Mouse (Mus musculus) inflammation-experienced regulatory T-cells, adult 6 months (primary cell): ENCODE results near the gene Irx4. TPM values are rescaled to one million over a fixed set of nuclear protein-coding genes. Genes with fewer than 3 reads are reported as not detected.

ENCODE experiments used
- ATAC-seq: one replicate; pipeline ENCODE4 v1.8.0; 2017
- polyA plus RNA-seq, 3 experiments: library from polyadenylated mRNA; unstranded; fragments of 100-300 nt; shearing (Covaris generic); gene quantifications; one replicate each; pipeline ENCODE4 v1.2.1; 2017

The Irx4 gene
- not detected for polyA plus RNA-seq

DNA sequence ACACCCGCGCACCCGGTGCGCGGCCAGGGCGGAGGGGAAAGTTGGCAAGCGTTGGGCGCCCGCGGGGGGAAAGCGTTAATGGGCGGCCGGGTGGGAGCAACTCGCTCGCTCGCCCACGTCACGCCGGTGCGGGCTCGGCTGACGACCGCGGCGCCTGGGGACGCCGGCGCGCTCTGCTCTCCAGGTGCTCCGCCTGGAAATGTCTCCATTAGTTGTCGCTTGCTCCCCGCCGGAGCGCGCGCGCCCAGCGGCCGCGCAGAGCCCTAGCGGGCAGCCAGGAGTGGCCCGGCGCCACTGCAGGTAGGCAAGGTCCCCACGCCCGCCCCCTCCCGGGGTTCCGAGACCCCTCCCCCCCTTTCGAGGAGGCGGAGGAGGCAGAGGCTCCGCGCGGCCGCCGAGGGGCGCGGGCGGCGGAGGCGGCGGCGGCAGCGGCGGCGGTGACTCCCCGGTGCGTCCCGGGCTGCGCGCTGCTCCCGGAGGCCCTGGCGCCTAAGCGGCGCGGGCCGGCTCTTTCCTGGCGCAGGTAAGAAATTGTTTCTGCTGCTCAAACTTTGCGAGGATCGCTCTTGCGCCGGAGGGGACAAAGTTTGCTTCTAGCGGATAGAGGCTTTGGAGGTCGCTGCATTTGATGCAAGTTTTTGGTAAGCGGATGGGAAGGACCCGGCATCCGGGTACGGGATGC, at the start of gene Irx4:
Irx4 (plus strand) TSS at position 126 of the 682 bp plus-strand sequence.
- ATAC-seq = no peak

DNA sequence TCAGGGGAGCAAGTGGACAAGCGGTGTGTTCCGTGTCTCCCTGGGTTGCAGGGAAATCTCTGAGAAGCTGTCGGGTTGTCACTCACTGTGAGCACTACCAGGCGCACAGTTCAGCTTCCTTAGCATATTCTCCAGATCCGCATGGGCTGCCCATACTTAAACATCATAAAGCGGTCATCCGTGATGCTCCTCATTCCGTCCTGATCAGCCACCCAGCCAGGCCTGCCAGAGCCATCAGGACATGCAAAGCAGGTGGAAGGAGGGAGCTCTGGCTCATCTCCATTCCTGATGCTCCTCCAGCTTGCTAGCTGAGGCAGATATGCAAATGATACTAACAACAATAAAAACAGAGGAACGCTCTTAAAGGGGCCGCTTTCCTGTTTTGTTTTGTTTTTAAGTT, 46.0 kb upstream of the Irx4 start:
- no peak for ATAC-seq

DNA sequence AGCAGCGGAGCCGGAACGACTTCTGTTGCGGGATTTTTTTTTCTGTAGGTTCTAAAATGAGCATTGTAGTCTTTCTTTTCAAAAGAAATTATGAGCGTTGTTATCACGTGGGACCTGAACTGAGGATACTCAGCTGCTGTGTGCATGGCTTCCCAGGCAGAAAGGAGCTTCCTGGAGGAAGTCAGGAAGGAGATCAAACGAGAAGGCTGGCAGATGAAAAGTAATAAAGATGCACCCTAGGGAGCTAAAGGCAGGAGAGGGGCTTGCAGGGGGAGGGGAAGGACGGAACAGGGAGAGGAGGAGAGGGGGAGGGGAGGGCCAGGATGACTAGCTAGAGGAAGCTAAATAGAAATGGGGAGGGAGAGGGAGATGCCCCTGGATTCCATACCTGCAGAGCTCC, 23.8 kb upstream of the Irx4 start:
- no peak for ATAC-seq

DNA sequence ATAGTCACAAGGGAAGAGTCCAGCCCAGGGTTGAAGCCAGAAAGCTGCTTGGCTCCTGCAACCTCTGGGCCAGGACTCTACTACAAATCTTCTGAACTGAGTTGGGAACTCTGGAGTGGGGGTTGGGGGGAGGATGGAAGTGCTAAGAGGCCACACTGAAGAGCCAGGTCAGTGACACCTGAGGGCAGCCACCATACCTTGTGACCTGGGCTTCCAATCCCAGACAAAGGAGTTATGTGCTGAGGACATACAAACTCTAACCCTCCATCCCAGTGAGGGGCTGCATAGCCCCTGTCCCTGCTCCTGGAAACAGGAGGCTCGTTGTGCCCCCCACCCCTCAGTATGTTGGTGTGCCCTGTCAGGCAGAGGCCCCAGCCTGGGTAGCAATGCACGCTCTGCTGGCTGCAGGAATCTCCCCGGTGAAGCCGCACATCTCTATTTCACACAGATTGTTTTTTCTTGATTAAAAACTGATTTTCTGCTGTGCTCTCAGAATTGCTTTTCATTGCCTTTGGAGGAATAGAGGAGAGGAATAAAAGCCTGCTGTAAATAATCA, 21.0 kb upstream of the Irx4 start:
- ATAC-seq = no peak

DNA sequence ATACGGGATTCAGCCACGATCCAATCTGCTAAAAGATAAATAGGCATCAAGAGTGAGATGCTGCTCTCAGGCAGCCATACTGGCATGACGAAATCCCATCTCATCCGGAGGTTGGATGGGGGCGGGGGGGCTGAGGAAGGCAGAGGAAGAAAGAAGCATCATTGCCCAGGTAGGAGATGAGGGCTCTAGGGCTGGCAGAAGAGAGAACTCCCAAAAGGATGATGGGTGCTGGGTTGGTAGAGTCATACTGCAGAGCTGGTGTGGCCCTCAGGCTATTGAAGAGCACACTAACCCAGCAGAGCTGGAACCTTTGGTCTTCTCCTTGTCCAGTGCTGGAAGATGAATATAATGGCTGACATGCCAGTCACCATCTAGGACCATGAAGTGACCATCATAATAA, 17.7 kb upstream of the Irx4 start:
- no peak for ATAC-seq

DNA sequence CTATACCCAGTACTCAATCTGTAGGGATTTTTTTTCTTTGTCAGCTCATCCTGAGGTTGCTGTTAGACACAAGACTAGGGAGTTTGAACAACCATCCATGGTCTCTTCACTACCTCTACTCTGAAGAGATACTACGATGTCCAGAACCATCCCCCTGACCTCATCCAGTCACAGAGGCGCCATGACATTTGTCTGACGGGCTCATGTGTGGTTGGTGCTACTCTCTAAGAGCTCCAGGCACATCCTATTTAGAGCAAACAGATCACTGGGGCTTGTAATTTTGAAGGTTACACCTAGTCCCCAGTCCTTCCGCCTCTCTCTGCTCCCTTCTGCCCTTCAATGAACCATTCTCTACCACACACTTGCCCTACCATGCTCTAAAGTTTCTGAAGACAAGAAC, 13.3 kb upstream of the Irx4 start:
- ATAC-seq = no peak

DNA sequence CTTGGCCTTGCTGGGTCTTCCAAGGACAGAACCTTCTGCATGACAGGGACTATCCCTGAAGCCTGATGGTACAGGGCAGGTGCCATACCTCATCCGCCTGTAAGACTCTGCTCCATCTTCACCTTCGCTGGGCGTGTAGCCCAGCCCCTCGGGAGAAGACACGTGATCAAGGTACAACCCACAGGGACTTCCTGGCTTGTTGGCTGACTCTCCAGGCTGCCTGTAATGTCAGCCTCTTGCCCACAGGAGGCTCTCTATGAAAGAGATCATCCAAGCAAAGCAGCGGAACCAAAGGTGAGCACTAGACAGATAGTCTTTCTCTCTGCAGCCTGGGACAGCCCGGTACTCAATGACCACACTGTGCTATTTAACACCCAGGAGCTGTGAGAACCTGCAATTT, 9.1 kb upstream of the Irx4 start:
- no peak for ATAC-seq

DNA sequence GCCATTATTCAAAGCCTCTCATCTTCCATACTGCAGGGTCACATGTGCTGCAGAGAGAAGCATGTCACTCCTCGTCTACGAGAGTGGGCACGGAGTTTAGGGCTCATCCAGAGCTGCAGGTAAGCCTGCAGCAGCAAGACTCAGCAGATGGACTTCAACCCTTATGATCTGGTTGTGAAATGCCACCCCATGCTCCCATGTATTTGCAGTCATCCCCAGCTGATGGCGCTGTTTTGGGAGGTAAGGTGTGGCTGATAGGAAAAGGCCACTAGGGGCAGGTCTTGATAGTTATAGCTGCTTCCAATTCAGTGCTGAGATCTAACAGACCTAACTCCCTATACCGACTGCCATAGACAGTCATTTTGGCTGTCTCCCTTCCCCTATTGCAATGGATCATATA, 8.3 kb upstream of the Irx4 start:
- ATAC-seq = no peak

DNA sequence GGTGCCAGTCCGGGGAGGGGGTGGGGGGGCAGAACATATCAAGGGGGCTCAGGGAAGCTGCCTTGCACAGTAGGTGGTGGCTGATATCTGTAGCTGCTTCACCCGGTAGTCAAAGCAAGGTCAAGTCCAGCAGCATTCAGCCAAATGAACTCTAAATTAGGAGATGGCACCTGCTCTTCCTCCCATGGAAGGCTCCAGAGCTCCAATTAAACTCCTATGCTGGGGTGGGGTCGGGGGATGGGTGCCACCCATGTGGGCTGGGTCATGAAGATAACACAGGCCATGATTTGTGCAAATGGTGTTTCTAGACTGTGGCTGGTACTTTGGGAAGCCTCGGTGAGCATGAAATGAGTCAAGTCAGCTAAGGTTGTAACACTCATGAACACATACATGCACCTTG, 1.9 kb upstream of the Irx4 start:
- no peak for ATAC-seq

DNA sequence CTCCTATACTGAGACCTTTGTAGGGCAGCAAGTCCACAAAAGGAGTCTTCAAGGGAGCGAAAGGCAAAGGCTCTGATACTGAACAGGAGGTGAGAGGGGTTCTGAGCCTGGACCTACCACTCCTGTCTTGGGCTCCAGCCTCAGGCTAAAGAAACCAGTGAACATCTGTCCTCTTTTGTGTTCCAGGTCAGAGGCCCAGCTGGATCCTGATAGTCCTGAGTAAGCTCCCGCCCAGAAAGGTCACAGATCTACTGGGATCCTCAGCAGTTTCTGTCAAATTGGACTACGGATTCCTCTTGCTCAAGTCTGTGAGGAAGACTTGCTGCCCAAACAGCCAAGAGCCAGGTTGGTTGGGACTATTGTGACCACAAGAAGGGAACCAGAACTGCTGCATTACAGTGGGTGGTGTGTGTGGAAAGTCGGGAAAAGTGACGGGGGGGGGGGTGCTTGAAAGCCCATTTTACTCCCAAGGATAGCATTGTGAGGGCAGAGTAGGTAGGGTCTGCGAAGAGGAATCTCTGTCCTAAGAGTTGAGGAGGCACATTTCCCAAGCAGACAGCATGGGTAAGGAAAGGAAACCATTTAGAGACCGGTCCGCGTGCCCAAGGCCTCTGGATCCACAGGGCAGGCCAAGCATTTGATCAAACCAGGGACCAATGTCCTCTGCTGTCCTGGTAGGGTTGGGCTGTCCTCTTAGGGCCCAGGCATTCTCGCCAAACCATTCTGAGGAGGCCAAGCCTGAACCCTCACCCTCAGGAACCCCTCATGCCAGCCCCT, 514 bp upstream of the Irx4 start:
- no peak for ATAC-seq

DNA sequence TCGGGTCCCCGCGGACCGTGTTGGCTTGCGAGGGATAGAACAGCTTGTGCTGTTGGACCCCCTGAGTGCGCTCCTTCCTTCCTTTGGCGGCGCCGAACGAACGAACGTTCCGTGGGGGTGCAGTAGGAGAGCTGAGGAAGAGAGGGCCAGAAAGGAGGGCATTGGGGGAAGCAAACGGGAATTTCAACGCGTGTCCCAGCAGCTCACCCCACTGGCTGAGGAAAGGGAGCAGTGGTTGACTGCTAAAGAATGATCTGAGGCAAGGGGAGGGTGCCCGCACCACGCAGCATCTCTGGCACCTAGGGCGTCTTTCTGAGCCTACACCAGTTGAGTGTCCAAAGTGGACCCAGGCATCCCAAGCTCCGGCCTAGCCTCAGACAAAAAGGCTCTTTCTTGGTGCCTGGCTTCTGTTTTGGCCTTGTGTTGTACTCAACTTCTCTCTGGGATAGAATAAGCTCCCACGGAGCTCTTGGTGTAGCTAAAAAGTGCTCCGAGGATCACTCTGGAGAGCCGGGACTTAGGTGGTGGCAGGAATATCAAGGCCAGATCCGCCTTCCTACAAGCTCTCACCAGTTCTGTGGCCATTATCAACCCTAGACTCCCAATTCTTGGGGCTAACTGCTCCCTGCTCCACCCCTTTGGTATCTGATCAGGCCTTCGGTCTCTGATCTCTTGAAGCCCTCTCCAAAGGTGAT, 904 bp downstream of the Irx4 start:
- no peak for ATAC-seq

DNA sequence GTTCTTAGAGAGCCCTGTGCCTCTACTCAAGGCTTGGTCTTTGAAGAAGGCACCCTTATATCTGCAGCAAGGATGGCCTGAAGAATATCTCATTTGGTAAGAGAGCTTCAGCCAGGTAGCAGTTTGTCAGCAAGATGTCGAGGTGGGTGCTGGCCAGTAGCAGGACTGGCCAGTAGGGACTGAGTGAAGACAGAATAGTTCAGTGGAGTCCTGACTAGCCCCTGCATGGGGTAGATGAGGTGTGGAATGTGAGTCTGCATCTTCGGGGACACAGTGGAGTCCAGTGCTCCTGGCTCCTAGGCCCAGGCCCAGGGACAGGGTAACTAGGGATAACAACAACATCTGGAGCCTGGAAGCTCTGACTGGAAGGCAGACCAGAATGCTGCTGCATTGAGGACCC, 1.6 kb downstream of the Irx4 start:
- no peak for ATAC-seq

DNA sequence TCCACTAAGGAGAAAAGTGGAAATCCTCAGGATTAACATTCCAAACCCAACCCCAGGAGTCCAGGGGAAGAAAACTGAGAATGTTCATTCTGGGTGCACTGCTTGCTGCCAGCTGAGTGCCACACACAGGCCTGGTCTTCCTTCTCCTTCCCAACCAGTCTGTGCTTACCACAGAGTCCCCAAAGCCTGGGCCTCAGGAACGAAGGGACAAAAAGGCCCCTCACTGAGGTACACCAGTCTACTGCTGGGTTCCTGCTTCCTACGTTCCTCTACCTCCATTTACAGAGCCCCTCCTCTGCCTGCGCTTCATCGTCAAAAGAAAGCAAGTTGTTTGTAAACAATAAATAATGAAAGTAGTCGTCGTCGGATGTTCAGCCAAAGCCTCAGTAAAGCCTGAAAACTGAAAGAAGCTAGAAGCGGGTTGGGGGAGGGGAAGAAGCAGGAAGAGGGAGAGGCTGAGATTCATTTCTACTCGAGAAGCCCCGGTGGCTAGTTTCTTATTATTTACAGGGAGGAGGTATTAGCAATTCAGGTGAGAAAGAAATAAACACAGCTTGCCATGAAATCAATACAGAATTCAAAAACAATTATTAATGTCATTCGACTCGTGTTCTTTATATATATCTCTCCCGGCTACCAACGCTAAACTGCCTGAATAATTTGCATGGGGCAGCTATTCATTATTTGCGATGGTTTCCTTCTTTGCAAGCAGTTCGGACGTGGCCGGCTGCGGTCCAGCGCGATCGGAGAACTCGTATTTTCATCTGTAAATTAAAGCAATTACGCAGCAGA, 2.3 kb downstream of the Irx4 start:
- no peak for ATAC-seq

DNA sequence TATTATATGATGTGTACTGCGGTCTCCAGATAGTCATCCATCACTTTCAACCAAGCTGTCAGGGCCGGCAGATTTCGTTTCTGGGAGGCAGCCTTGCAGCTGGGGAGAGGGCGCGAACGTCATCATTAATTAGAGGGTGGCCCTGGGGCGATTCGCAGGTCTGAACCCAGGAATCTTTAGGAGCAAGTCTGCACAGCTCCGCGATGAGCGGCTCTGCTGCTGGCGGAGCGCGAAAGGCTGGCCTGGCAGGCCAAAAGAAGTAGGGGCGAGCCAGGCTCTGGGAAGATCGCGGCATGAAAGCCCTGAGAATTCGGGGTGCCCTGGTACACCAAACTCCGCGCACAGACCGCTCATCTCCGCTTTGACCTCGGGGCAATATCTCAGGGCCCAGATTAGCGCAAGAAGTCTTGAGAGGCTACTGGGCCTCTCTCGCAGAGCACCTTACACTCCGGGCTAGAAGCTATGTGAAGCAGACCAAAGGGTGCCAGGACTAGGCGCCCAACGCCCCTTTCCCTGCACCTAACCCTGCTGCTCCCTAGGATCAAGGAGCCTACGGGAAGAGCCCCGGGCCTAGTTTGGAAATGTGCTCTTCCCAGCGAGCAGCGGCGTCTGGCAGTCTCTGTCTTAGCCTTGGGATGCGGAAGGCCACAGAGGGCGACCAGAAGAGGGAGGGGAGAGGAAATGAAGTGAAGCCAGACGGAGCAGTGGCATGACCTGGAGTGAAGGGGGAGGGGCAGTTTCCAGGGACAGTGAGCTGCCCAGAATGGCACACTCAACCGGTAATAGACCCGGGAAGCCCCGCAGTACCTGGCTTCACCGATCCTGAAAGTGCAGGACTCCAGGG, 3.1 kb downstream of the Irx4 start:
- ATAC-seq = no peak

DNA sequence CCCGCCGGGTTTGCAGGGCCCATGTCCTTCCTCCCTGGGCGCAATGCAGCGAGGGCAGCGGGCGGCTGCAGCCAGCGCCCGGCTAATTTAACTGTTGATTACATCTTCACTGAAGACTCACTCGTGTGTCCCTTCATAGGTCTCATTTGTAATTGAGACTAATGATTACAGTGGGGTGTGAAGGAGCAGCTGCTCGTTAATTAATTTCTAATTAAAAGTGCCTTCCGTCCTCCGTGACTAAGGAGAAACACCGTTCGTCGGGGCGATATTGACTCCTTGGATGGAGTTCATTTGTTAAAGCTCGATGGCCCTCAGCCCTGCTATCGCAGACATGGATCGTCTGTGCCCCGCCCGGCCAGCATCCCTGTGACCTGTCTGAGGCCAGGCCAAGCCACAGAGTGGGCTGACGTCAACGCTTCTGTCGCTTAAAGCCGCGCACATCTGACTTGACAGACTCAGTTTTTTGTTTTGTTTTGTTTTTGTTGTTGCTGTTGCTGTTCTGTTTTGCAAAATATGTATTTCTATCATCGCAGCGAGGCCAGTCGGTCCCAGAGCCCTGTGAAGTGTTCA, 4.0 kb downstream of the Irx4 start:
- no peak for ATAC-seq

DNA sequence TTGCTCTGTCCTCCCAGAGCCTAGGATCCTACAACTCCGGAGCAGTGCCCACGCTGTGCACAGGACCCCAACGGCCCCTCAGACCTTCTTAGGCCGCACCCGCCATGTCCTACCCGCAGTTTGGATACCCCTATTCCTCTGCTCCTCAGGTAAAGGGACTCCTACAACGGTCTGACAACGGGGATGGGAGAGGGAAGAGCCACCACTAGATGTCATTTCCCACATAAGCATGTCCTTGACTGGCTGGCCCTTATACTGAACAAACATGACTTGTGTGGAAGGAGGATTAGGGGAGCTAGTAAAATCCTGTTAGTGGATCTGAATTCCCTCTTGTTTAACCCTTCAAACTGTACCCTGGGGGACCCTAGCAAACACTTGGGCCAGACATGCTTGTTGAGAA, 4.6 kb downstream of the Irx4 start:
- no peak for ATAC-seq

DNA sequence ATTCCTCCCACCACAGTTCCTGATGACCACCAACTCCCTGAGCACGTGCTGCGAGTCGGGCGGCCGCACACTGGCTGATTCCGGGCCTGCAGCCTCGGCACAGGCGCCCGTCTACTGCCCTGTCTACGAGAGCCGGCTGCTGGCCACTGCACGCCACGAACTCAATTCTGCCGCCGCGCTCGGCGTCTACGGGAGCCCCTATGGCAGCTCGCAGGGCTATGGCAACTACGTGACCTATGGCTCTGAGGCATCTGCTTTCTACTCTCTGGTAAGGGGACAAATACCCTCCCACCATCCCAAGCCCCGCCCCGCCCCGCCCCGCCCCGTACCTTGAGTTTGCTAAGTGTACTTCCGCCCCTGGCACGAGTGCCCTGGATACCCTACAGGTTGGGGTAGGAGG, 5.2 kb downstream of the Irx4 start:
- ATAC-seq = no peak

DNA sequence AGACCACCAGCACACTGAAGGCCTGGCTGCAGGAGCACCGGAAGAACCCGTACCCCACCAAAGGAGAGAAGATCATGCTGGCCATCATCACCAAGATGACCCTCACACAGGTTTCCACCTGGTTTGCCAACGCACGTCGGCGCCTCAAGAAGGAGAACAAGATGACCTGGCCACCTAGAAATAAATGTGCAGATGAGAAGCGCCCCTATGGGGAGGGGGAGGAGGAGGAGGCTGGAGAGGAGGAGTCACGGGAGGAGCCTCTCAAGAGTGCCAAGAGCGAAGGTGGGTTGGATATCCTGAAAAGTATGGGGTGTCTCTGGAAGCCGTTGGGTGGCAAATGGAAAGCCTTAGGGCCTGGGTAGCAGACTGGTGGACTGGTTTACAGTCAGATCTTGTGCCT, 7.3 kb downstream of the Irx4 start:
- ATAC-seq = no peak

DNA sequence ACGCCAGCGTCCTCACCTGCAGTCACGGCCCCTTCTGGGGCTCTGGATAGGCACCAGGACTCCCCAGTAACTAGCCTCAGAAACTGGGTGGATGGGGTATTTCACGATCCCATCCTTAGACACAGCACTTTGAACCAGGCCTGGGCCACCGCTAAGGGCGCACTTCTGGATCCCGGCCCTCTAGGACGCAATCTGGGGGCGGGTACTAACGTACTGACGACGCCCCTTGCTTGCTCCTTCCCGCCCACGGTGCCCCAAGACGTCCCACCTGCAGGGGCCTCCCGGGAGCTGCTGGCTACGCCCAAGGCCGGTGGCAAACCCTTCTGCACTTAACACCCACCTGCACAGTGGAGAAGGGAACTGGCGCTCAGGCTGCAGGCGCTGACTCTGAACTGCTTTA, 8.4 kb downstream of the Irx4 start:
- ATAC-seq = no peak

DNA sequence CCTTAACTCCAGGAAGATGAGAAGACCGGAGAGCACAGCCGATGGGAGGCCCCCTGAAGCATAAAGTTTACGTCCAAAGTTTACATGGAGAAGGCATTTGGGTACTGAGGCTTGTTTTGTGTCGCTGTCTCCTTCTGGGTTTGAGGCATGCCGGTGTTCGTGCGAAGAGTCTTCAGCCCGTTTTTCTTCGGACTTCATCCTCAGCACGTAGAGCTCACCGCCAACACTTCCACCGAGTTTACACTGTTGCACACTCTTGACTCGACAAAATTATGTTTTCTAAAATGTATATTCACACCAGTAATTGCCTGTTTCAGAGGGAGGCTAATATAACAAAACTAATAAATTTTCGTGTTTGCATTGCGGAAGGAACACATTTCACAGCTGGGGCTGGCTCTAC, 9.0 kb downstream of the Irx4 start:
- ATAC-seq = no peak

DNA sequence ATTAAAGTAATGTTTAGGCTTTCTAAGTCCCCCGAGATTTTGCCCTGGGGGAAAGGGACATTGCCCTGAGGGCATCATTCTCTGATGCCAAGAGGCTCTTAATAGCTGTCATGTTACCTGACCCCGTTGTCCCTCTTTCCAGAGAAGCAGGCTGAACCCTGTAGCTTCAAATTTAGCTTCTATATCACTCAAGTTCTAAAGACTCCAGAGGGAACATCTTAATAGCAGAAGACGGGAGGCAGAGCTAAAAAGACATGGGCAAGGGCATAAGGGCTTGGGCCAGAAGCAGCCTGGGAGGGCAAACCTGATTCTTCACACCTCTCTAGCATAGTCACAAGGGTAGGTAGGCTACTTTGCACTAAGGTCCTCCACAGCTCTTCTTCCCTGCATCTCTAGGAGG, 9.6 kb downstream of the Irx4 start:
- no peak for ATAC-seq
